In the genomic region with DNA sequence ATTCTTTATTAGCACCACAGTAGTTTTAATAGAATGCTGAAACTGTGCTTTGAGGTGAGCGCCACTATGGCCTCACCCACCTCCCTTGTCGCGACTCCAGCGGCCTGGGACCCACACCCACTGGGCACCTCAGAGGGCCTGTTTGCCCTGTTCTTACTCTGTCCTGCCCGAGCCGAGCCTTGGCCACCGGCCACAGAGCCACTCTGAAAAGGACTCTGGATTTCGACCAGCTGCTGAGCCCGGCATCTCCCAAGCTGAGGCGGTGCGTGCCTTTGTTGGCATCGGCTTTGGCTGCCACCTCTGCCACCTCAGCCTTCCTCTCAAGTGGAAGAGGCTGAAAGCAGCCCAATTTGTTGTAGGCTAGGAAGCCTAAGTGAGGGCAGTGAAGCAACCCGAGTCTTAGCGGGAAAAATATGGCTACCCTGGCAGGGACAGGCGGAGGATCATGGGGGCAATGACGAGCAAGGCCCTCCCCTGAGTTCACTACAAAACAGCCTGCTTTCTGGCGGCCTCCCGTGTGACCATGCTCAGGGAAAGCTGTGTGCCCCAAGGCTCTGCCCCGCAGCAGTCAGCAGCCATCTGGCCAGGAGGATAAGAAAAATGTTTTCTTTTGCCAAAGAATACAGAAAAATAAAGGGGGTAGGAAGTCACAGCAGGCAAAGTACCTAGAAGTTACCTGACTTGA, we compare ENCODE assay signal across 26 mouse cellular contexts.
DNase-seq lines count a peak whose midpoint lies in the region; TF ChIP-seq lines count a peak whose summit lies in the region.
"Had no signal": no experiment of that assay in that cellular context is flagged by ENCODE, and none has a peak within 500 bp of the region (broad histone marks: within the 10 kb centered on the region; RNA-seq: fewer than 3 reads in every experiment).

No protein-coding gene starts in this region.

- peaks cover 16% of the 10 kb centered on the region for H3K9me3 ChIP-seq in ES-Bruce4 (replicated peaks; ENCODE audit: control insufficient read depth, insufficient read depth, low read length, poor library complexity, severe bottlenecking)
- H3K9me3 ChIP-seq: lung, embryonic 15.5 days; midbrain, embryonic 12.5 days; stomach, embryonic 15.5 days had no signal

- H3K4me3 ChIP-seq in ES-Bruce4 (ENCODE audit: low read depth, low read length), result no peak overlapping the region
- H3K4me3 ChIP-seq: embryonic facial prominence, embryonic 13.5 days; forebrain, embryonic 10.5 days; heart, embryonic 12.5 days; hindbrain, embryonic 13.5 days; limb, embryonic 12.5 days; lung, embryonic 15.5 days; midbrain, embryonic 12.5 days; neural tube, embryonic 13.5 days; stomach, embryonic 15.5 days had no signal

- peak; percentile 0 for DNase-seq in embryo, embryonic 11 days
- no peak for DNase-seq in embryo, embryonic 10 days (ENCODE audit: low spot score)
- DNase-seq in kidney, adult 9 months, result peak; percentile 9
- no peak for DNase-seq in kidney, postnatal 10 days
- DNase-seq in ZHBTc4 (ENCODE audit: low read depth, low spot score), result peak; percentile 55
- DNase-seq in frontal cortex, postnatal 10 days (ENCODE audit: low spot score in 2 of 2), result no peak
- DNase-seq: adrenal gland, postnatal 25 days; cerebellum, adult 11-12 months; forebrain, postnatal 0 days; gastrocnemius, postnatal 36 days; heart, adult 18-20 months; heart, postnatal 4 days; kidney, adult 18-20 months; layer of hippocampus, adult 9-11 months had no signal

- no peak for TF ChIP-seq POLR2A in ES-Bruce4 (IDR thresholded peaks at IDR 0.05; ENCODE audit: insufficient read depth, low read length)

- 0 out of 2 replicates have a peak, but pooled peaks have one; percentile 44 for TF ChIP-seq EP300 in ES-Bruce4 (IDR thresholded peaks at IDR 0.05; ENCODE audit: insufficient read depth, low read depth, low read length)

- no peak for TF ChIP-seq CTCF in ES-Bruce4 (IDR thresholded peaks at IDR 0.05; ENCODE audit: low read depth, low read length)

- 0 out of 2 replicates have a peak overlapping the region, but pooled peaks have one; percentile 21 for H3K27ac ChIP-seq in ES-Bruce4 (ENCODE audit: insufficient read depth, low read length)
- H3K27ac ChIP-seq: embryonic facial prominence, embryonic 13.5 days; forebrain, embryonic 10.5 days; hindbrain, embryonic 13.5 days; kidney, postnatal 0 days; limb, embryonic 12.5 days; lung, embryonic 15.5 days; midbrain, embryonic 12.5 days; neural tube, embryonic 13.5 days; stomach, embryonic 15.5 days had no signal

- H3K27me3 ChIP-seq in ES-Bruce4 (ENCODE audit: control insufficient read depth, insufficient read depth, low read length, poor library complexity, severe bottlenecking), result no peaks in the 10 kb centered on the region
- H3K27me3 ChIP-seq: embryonic facial prominence, embryonic 13.5 days; heart, embryonic 12.5 days; hindbrain, embryonic 13.5 days; limb, embryonic 12.5 days; lung, embryonic 15.5 days; midbrain, embryonic 12.5 days; neural tube, embryonic 13.5 days; stomach, embryonic 15.5 days had no signal

- no peaks in the 10 kb centered on the region for H3K4me1 ChIP-seq in ES-Bruce4 (ENCODE audit: control insufficient read depth, insufficient read depth, low read length)
- H3K4me1 ChIP-seq: embryonic facial prominence, embryonic 13.5 days; forebrain, embryonic 10.5 days; heart, embryonic 12.5 days; hindbrain, embryonic 13.5 days; limb, embryonic 12.5 days; lung, embryonic 15.5 days; midbrain, embryonic 12.5 days; neural tube, embryonic 13.5 days; stomach, embryonic 15.5 days had no signal

- no peaks in the 10 kb centered on the region for H3K36me3 ChIP-seq in ES-Bruce4 (ENCODE audit: control insufficient read depth, insufficient read depth, low read length, poor library complexity, severe bottlenecking)
- H3K36me3 ChIP-seq: embryonic facial prominence, embryonic 13.5 days; forebrain, embryonic 10.5 days; G1E; heart, embryonic 12.5 days; hindbrain, embryonic 13.5 days; limb, embryonic 12.5 days; lung, embryonic 15.5 days; midbrain, embryonic 12.5 days; neural tube, embryonic 13.5 days; stomach, embryonic 15.5 days had no signal

- no peak overlapping the region for H3K9ac ChIP-seq in ES-Bruce4 (ENCODE audit: low read depth, poor library complexity, severe bottlenecking)
- H3K9ac ChIP-seq: embryonic facial prominence, embryonic 13.5 days; forebrain, postnatal 0 days; heart, embryonic 12.5 days; hindbrain, embryonic 13.5 days; limb, embryonic 12.5 days; lung, embryonic 15.5 days; midbrain, embryonic 12.5 days; neural tube, embryonic 13.5 days; stomach, embryonic 15.5 days had no signal

Comparison
In these comparisons a context has a peak if more than half of its experiments do, and no peak if none do; other contexts are left out.
1. DNase-seq: peak in embryo, embryonic 11 days (single experiment), kidney, adult 9 months (single experiment) and ZHBTc4 (single experiment); none in embryo, embryonic 10 days (single experiment), kidney, postnatal 10 days (single experiment) and frontal cortex, postnatal 10 days (0 of 2).